Mouse (Mus musculus): Measurements from ENCODE around the gene Spdl1. TPM values are rescaled to one million over a fixed set of nuclear protein-coding genes. Genes with fewer than 3 reads are reported as not detected.

Gene Spdl1
- polyA plus RNA-seq (2015; fragmentation: Nextera tagmentation; extraction: Ambion mirVana): 3.1 and 5.4 TPM in 2 replicates

DNA sequence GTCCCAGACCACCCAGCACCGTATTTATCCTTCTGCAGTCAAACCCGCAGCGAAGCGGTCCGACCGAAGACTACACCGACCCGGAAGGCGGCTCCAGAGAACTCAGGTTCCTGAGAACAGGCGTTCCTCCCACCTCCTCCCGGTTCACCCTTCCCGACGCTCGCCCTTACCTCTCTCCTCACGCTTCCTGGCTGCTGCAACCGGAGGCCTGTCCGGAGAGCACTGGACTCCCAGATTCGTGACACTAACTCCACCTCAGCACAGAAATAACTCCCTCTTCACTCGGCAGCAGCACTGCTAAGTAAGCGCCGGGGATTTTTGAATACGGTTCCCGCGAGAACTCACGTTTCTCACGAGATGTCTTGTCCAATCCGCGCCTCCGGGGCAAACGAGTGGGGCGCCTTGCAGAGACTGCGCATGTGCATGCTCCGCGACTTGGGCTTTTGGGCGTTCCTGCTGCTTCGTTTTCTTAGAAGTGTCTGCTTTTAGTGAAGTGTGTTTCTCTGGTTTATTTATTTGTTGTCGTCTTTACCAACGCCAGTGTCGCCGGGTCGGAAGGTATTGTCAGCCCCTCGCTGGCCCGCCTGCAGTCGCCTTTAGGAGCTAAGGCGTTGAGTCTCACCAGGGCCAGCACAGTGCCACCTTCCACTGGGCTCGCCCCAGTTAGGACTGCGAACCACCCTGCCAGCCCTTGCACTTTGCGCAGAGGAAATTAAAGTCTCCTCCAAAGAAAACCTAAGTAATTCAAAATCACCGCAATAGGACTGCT, at the start of gene Spdl1:
Gene Spdl1, minus strand, starts transcription at position 324 of the 769 bp plus-strand sequence.

GRCm38 (mm10) chr11:34783587-34784043, 49.8 kb downstream of the Spdl1 start, which contains the start of gene Dock2:
Gene Dock2 (minus strand): TSS chr11:34783892.

Other genes with a start within 250 kb of the Spdl1 start
- 1.3 and 4.6 TPM in 2 replicates for gene Dock2, start 49.7 kb downstream of the Spdl1 start, polyA plus RNA-seq (2015; fragmentation: Nextera tagmentation; extraction: Ambion mirVana)

All from urinary bladder, postnatal 0 days (tissue).